Mouse (Mus musculus): ENCODE data around the gene Ptpro.

DNA sequence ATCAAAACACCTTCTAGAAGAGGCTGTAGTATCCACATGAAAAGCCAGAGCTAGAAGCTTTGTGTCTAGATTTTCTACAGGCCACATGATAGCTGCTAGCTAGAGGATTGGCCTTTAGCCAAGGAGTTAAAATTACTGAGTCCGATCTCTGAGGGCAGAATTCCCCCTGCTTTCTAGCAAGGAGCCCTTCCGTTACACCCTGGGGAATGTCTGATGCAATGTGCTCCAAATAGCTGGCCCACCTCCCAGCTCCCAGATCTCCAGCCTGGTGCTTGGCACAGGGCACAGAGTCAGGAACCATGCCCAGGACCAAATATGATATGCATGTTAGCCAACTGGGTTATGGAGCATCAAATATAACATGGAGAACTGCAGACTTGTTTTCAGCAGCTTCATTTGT is 213.1 kb downstream of the Ptpro start:
- TF ChIP-seq POLR2A (IDR thresholded peaks at IDR 0.05; ENCODE audit: low read depth, low read length) (no peak), CTCF (IDR thresholded peaks at IDR 0.05; ENCODE audit: borderline replicate concordance, insufficient read depth, low read length) (no peak)

Measured in embryonic fibroblast, embryonic 13.5 days (primary cell).